ENCODE assay signal across 8 mouse cellular contexts in genomic region chr10:51595001-51595931, GRCm38 (mm10). TPM values are rescaled to one million over a fixed set of nuclear protein-coding genes. Genes with fewer than 3 reads are reported as not detected.
DNase-seq lines count a peak whose midpoint lies in the region; ATAC-seq and TF ChIP-seq lines count a peak whose summit lies in the region.

No protein-coding gene starts in this region.

- peak in 2 of 3 experiments; percentile 17 to 54; a peak in 2 of 6 replicates for TF ChIP-seq CTCF in MEL (IDR thresholded peaks at IDR 0.05 in 2 of 3, conservative IDR thresholded peaks at IDR 0.05 in 1 of 3; ENCODE audit: control insufficient read depth in 1 of 3, insufficient read depth in 1 of 3, low read depth in 2 of 3, low read length in 3 of 3, poor library complexity in 1 of 3, severe bottlenecking in 1 of 3)

- 45% methylated on average over 10 of the region's 10 CpGs for WGBS in kidney, embryonic 14.5 days
- 44% methylated on average over 10 of the region's 10 CpGs for WGBS in kidney, embryonic 16.5 days

- no peaks in the 10 kb centered on the region for H3K4me1 ChIP-seq in kidney, embryonic 14.5 days (ENCODE audit: control insufficient read depth, insufficient read depth, low read length)
- peaks cover 2% of the 10 kb centered on the region; the same call in 1 of the 2 replicates for H3K4me1 ChIP-seq in kidney, embryonic 16.5 days (ENCODE audit: insufficient read depth, low read length)
- H3K4me1 ChIP-seq in MEL (ENCODE audit: control insufficient read depth in 1 of 2, insufficient read depth in 2 of 2, low read length in 2 of 2), result no peaks in the 10 kb centered on the region

- ATAC-seq in kidney, embryonic 14.5 days (ENCODE audit: low FRiP score, low TSS enrichment), result 0 out of 2 replicates have a peak, but pooled peaks have one; percentile 60
- ATAC-seq in kidney, embryonic 16.5 days (ENCODE audit: low FRiP score, low TSS enrichment), result no peak; the same call in 1 of the 2 replicates
- peak; percentile 73 for ATAC-seq in common myeloid progenitor, adult 5-6 weeks (replicated peaks; ENCODE audit: low read depth, poor library complexity, severe bottlenecking)

- no peaks in the 10 kb centered on the region for H3K79me2 ChIP-seq in MEL (ENCODE audit: control insufficient read depth, insufficient read depth, low read length, poor library complexity)

- H3K9me3 ChIP-seq in kidney, embryonic 14.5 days (ENCODE audit: control insufficient read depth, low read length), result no peaks in the 10 kb centered on the region
- H3K9me3 ChIP-seq in kidney, embryonic 16.5 days (ENCODE audit: low read length), result no peaks in the 10 kb centered on the region
- no peaks in the 10 kb centered on the region for H3K9me3 ChIP-seq in MEL (replicated peaks; ENCODE audit: insufficient read depth, low read length)

- peak; percentile 41 for TF ChIP-seq RAD21 in MEL (IDR thresholded peaks at IDR 0.05; ENCODE audit: low read depth, low read length)

- H3K4me3 ChIP-seq in kidney, embryonic 14.5 days (ENCODE audit: low read length), result no peak overlapping the region
- no peak overlapping the region for H3K4me3 ChIP-seq in kidney, embryonic 16.5 days (ENCODE audit: low read length)
- H3K4me3 ChIP-seq in MEL (ENCODE audit: control insufficient read depth in 1 of 2, insufficient read depth in 1 of 2, low read depth in 2 of 2, low read length in 2 of 2), result no peak overlapping the region

- no peak for TF ChIP-seq EP300 in MEL (IDR thresholded peaks at IDR 0.05; ENCODE audit: low read depth in 1 of 2, low read length in 2 of 2)

- no peaks in the 10 kb centered on the region for H3K36me3 ChIP-seq in kidney, embryonic 14.5 days (ENCODE audit: control insufficient read depth, insufficient read depth, low read length)
- H3K36me3 ChIP-seq in kidney, embryonic 16.5 days (ENCODE audit: insufficient read depth, low read length), result no peaks in the 10 kb centered on the region
- H3K36me3 ChIP-seq in MEL (ENCODE audit: control insufficient read depth in 1 of 2, insufficient read depth in 2 of 2, low read length in 2 of 2), result no peaks in the 10 kb centered on the region

- no peak overlapping the region for H3K27ac ChIP-seq in kidney, embryonic 14.5 days (ENCODE audit: low read depth, low read length)
- H3K27ac ChIP-seq in kidney, embryonic 16.5 days (ENCODE audit: low read length), result no peak overlapping the region
- H3K27ac ChIP-seq in MEL (ENCODE audit: control insufficient read depth, low read depth, low read length), result no peak overlapping the region

- H3K9ac ChIP-seq in kidney, embryonic 14.5 days (ENCODE audit: low read depth, low read length), result no peak overlapping the region
- no peak overlapping the region for H3K9ac ChIP-seq in kidney, embryonic 16.5 days (replicated peaks; ENCODE audit: low read length)
- no peak overlapping the region for H3K9ac ChIP-seq in MEL (ENCODE audit: control insufficient read depth, low read depth, low read length, poor library complexity, severe bottlenecking)

- TF ChIP-seq POLR2A in MEL (IDR thresholded peaks at IDR 0.05; ENCODE audit: control insufficient read depth in 1 of 2, insufficient read depth in 1 of 2, low read depth in 1 of 2, low read length in 2 of 2, poor library complexity in 1 of 2), result no peak

- peak; percentile 47 for DNase-seq in MEL (ENCODE audit: low read depth, low spot score)
- peak; percentile 16 for DNase-seq in kidney, postnatal 14 days
- DNase-seq in retina, embryonic 14.5 days (ENCODE audit: low spot score), result peak; percentile 82
- no peak for DNase-seq in thymus, postnatal 10 days (ENCODE audit: low spot score in 2 of 2)
- DNase-seq in spleen, postnatal 4 days (ENCODE audit: low spot score in 2 of 2), result no peak

- H3K4me2 ChIP-seq in kidney, embryonic 14.5 days (replicated peaks; ENCODE audit: low read depth, low read length), result no peak overlapping the region; the same call in 1 of the 2 replicates
- no peak overlapping the region for H3K4me2 ChIP-seq in kidney, embryonic 16.5 days (replicated peaks; ENCODE audit: low read depth, low read length)

- no peaks in the 10 kb centered on the region for H3K27me3 ChIP-seq in kidney, embryonic 14.5 days (ENCODE audit: control insufficient read depth, insufficient read depth, low read length)
- no peaks in the 10 kb centered on the region for H3K27me3 ChIP-seq in kidney, embryonic 16.5 days (ENCODE audit: insufficient read depth, low read length)
- H3K27me3 ChIP-seq in MEL (ENCODE audit: control insufficient read depth in 1 of 2, insufficient read depth in 2 of 2, low read length in 2 of 2), result no peaks in the 10 kb centered on the region

TF ChIP-seq in MEL, 35 proteins besides CTCF, POLR2A, EP300 and RAD21:
- TF ChIP-seq ZMIZ1 (IDR thresholded peaks at IDR 0.05; ENCODE audit: low read depth, low read length) (no peak), NRF1 (IDR thresholded peaks at IDR 0.05; ENCODE audit: insufficient read depth, low read depth, low read length, poor library complexity, severe bottlenecking) (no peak), ZC3H11A (IDR thresholded peaks at IDR 0.05; ENCODE audit: low read depth, low read length) (0 out of 2 replicates have a peak, but pooled peaks have one; percentile 21), ETS1 (IDR thresholded peaks at IDR 0.05; ENCODE audit: low read depth, low read length) (no peak), SMC3 (IDR thresholded peaks at IDR 0.05; ENCODE audit: low read depth, low read length) (peak; percentile 50), MAX (IDR thresholded peaks at IDR 0.05; ENCODE audit: low read length) (no peak), TCF12 (IDR thresholded peaks at IDR 0.05; ENCODE audit: low read depth, low read length) (no peak), MYB (IDR thresholded peaks at IDR 0.05; ENCODE audit: low read depth, low read length) (no peak), POLR2AphosphoS5 (IDR thresholded peaks at IDR 0.05; ENCODE audit: borderline replicate concordance, low read depth, low read length) (no peak)
TF ChIP-seq in MEL: peak in this region for 2.

RNA-seq across cellular contexts. Expression of gene Fam162b, which starts 4.9 kb away (rescaled TPM):
- polyA plus RNA-seq in kidney, embryonic 14.5 days (2014; fragmentation: Nextera tagmentation; extraction: Ambion mirVana), result 4.6 and 5.6 TPM in 2 replicates
- polyA plus RNA-seq in kidney, embryonic 16.5 days (2015; fragmentation: Nextera tagmentation; extraction: Ambion mirVana), result 2.2 and 2.4 TPM in 2 replicates
- not detected in 2 replicates for total RNA-seq in MEL (2012; rRNA removed)
- polyA plus RNA-seq in MEL (2012; ENCODE audit: insufficient read depth in 1 of 2, insufficient read length in 2 of 2, low read depth in 1 of 2, low replicate concordance in 2 of 2, missing spikeins in 1 of 2), result not detected
- total RNA-seq in common myeloid progenitor, adult 5-6 weeks (2017), result not detected in 2 replicates

RNA-seq across cellular contexts. Expression of gene Gprc6a, which starts 36.0 kb away (rescaled TPM):
- polyA plus RNA-seq in kidney, embryonic 14.5 days (2014; fragmentation: Nextera tagmentation; extraction: Ambion mirVana), result not detected in 2 replicates
- 0.14 TPM in 1 of 2 replicates, not detected in the other for polyA plus RNA-seq in kidney, embryonic 16.5 days (2015; fragmentation: Nextera tagmentation; extraction: Ambion mirVana)
- total RNA-seq in MEL (2012; rRNA removed), result not detected in 2 replicates
- polyA plus RNA-seq in MEL (2012; ENCODE audit: insufficient read depth in 1 of 2, insufficient read length in 2 of 2, low read depth in 1 of 2, low replicate concordance in 2 of 2, missing spikeins in 1 of 2), result not detected
- not detected in 2 replicates for total RNA-seq in common myeloid progenitor, adult 5-6 weeks (2017)

Comparison
In these comparisons a context has a peak if more than half of its experiments do, and no peak if none do; other contexts are left out.
1. DNase-seq: peak in MEL (single experiment), kidney, postnatal 14 days (single experiment) and retina, embryonic 14.5 days (single experiment); none in thymus, postnatal 10 days (0 of 2) and spleen, postnatal 4 days (0 of 2).